Mouse (Mus musculus) subcutaneous adipose tissue, adult 2 months (tissue): Measurements from ENCODE around the gene Gatad2b. TPM values are rescaled to one million over a fixed set of nuclear protein-coding genes. Genes with fewer than 3 reads are reported as not detected.

Experiments
- polyA plus RNA-seq: library from polyadenylated mRNA; depleted of rRNA; stranded (reverse); fragments of >200 nt; gene quantifications from 2 replicates; pipeline ENCODE4 v1.2.3, GENCODE M21; 2012; ENCODE audit warnings: low replicate concordance; rRNA removed

Gene Gatad2b
- 21.2 and 31.8 TPM in 2 replicates for polyA plus RNA-seq

DNA sequence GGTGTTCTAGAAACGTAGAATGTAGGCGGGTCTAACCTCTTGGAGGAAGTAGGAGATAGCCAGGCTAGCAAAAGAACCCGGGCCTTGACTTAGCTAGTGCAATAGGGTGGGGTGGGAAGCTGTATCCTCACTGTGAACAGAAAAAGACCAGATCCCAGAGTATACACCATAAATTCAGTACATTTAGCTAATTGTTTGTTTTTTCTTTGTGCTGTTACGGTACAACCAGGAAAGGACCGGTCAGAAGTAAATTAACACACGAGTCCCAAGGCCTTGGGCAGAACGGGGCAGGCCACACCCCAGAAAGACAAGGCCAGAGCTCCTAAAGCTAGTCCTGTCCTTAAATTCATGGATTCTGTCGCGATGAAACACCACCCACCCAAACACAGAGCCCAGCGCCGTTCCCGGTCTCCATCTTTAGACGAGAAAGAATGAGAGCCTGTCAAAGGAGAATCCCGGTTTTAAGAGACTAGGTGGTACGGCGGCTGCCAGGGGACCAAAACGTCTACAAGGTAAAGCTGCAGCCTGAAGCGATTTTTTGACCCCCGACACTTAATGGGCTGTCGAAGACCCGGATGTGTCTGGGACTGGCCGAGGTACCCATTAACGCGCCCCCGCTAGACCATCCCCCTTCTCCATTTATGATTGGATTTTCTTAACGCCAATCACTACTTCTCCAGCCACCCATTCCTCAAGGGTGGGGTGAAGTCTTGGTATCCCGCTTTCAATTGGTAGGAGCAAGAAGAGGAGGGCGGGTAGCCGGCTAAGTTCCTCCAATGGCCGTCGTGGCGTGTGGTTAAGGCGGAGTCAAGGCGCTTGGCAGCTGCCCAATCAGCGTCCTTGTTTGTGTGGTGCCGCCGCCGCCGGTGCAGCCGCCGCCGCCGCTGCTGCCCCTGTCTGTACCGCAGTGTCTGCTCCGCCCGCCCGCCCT is at the start of gene Gatad2b:
Gene Gatad2b (plus strand): TSS at position 834 of the 931 bp plus-strand sequence.

DNA sequence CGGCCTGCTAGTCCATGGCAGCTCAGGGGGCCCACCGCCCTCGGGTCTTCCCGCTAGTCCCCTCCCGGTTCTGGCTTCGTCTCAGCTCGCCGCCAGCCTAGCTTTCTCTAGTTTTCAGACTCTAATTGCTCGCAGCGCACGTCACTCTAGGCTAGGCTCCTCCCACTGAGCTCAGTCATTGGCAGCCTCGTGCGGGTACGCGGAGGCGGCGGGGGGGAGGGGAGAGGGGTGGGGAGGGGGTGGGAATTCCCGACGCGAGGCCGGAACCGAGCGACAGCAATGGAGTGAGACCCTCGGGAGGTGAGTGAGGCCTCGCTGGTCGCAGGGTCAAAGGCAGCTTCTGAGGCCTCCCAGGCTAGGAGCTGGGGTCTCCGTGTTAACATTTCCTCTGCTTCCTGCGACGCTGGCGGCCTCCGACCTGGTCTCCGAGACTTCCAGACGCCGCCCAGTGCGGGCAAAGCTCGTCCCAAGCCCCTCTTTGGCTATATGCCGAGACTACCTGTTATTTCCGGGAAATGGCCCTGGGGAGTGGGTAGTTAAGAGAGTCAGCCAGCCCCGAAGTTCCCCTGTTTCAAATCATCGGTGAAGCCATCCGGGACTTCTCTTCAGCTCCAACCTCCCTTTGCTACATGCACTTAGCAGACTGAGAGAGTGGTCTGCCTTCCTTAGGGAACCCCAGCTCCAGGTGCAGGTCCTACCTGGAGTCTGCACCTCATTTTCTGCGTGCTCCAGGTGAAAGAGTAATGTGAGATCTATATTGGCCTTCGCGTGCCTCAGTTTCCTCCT is 44.8 kb upstream of the Gatad2b start, which contains the start of gene Slc39a1:
Gene Slc39a1 (plus strand): TSS at position 213 of the 786 bp plus-strand sequence.

DNA sequence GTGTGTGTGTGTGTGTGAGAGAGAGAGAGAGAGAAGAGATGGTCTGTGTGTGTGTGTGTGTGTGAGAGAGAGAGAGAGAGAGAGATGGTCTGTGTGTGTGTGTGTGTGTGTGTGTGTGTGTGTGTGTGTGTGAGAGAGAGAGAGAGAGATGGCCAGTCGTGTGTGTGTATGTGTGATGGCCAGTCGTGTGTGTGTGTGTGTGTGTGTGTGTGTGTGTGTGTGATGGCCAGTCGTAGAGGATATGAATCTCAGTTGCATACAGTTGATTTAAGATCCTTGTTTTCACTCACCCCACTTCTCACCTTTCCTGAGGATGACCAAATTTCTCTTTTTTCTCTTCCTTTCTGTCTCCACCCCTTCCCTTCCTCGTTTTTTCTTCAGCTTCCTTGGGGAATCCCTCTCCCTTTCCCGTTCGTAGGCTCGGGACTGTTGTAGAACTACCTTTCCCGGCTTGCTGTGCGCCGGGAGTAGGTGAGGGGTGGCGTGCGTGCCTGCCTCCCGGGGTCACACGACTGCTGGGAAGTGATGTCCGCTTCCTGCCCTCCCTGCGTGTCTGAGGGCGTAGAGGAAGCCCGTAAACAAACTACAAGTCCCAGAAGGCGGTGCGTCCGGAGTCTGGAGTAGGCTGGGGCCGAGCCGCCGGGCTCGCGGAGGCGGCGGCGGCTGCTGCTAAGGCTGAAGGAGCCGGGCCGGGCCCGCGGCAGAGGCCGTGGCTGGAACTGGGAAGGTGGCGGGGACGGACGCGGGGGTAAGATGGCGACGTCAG is 39.1 kb upstream of the Gatad2b start, which contains the start of gene Crtc2:
Gene Crtc2 (plus strand): TSS at position 511 of the 766 bp plus-strand sequence.

DNA sequence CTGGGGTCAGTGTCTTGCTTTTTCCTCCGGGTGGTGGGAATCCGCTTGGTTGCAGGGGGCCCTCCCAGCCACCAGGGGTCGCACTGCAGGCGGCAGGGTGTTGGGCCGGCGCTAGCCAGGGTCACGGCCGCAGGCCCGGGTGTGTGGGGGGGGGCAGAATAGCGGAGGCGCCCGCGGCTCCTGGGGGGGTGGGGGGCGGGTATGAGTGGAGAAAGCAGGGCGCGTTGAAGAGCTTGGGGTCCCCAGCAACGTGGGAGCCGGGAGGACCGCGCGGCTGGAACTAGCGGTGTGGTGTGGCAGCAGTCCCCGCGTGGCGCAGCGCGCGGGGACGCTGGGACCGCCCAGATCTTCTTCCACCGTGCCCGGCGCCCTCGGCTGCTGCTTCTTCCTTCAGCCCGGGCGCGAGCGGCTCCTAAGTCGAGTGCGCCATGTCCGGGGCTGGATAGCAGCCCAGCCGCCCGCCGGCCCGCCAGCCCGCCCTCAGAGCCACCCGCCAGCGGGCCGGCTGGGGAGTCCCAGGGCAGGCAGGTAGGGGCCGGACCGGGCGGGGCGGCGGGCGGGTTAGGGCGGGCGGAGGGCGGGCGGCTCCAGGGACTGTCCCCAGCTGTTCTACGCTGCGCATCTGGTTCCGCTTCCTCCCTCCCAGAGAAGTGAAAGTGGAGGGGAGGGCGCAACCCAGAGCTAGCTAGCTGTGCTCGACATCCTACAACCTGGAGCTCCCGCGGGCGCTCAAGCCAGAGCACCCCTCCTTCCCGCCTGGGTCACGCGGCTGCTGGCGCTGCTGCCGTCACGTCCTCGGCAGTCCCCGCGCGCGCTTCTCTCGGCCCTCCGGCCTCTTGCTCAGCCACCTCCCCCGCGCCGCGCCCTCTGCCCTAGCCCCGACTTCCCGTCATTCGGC is 27.7 kb upstream of the Gatad2b start, which contains the start of gene Dennd4b:
Gene Dennd4b (plus strand): TSS at position 152 of the 898 bp plus-strand sequence.

DNA sequence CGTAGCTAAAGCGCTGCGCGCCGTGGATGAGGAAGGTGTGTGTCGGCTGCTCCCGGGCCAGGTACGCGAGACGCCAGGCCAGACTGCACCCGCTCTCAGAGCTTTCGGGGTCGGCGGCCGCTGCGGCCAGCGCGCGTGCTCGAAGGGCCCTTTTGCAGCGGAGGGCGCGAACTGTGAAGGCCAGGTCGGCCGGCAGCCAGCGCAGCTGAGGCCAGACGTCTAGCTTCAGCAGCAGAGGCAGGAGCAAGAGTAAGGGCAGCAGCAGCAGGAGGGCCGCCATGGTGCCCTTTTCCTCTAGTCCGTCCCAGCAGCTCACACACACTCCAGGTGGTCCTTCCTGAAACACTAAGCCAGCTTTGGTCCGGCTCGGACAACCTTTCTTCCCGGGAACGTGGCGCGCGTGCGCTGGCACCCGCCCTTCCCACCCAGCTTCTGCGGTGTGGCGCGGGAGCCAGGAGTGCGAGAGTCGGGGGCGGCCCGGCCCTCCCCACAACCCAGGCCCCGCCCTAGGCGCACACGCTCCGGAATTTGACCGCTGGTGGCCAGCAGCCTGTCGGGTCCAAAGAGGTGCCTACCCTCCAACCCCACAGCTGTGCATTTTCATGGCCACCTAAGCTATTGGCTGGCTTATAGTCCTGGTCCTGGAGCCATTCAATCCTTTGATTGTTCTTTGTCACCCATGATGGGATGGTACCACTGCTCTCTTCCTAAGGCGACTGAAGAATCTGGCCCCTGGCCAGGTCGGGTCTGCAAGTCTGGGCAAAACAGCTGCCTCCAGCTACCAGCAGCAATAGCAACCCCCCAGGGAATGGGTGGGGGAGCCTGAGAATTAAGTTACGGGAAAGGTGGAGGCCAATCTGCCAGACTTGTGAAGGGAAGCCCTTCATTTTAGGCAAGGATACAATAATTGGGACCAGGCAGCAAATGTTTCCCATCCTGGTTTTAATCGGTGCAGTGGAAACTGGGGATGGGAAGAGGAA is 96.8 kb downstream of the Gatad2b start, which contains the start of gene Slc27a3:
Gene Slc27a3 (minus strand): TSS at position 428 of the 980 bp plus-strand sequence.

Other genes starting within 250 kb of the Gatad2b start
- gene 4933434E20Rik, start 241.5 kb upstream of the Gatad2b start, polyA plus RNA-seq: 60.2 and 69.1 TPM in 2 replicates
- 109 and 164 TPM in 2 replicates for gene Ubap2l, start 240.6 kb upstream of the Gatad2b start, polyA plus RNA-seq
- 100 and 134 TPM in 2 replicates for gene Tpm3, start 220.5 kb upstream of the Gatad2b start, polyA plus RNA-seq
- 0.34 and 0.58 TPM in 2 replicates for gene Nup210l, start 189.0 kb upstream of the Gatad2b start, polyA plus RNA-seq
- 1,404 and 2,636 TPM in 2 replicates for gene Rps27, start 79.5 kb upstream of the Gatad2b start, polyA plus RNA-seq
- 13.9 and 16.1 TPM in 2 replicates for gene Rab13, start 79.5 kb upstream of the Gatad2b start, polyA plus RNA-seq
- 66.6 and 78.7 TPM in 2 replicates for gene Jtb, start 61.6 kb upstream of the Gatad2b start, polyA plus RNA-seq
- 1.4 and 2.9 TPM in 2 replicates for gene Creb3l4, start 49.7 kb upstream of the Gatad2b start, polyA plus RNA-seq
- 123 and 129 TPM in 2 replicates for gene Slc39a1, start 45.0 kb upstream of the Gatad2b start, polyA plus RNA-seq
- 49.7 and 72.4 TPM in 2 replicates for gene Crtc2, start 39.0 kb upstream of the Gatad2b start, polyA plus RNA-seq
- gene Dennd4b, start 28.0 kb upstream of the Gatad2b start, polyA plus RNA-seq: 21.1 and 31.2 TPM in 2 replicates
- gene Slc27a3, start 96.8 kb downstream of the Gatad2b start, polyA plus RNA-seq: 17.7 and 47.6 TPM in 2 replicates
- 30.1 and 42.9 TPM in 2 replicates for gene Ints3, start 140.4 kb downstream of the Gatad2b start, polyA plus RNA-seq
- 104 and 143 TPM in 2 replicates for gene Npr1, start 172.7 kb downstream of the Gatad2b start, polyA plus RNA-seq
- 21.6 and 39.3 TPM in 2 replicates for gene Ilf2, start 182.9 kb downstream of the Gatad2b start, polyA plus RNA-seq
- 45.0 and 49.4 TPM in 2 replicates for gene Snapin, start 197.9 kb downstream of the Gatad2b start, polyA plus RNA-seq
- 31.3 and 57.5 TPM in 2 replicates for gene Chtop, start 216.3 kb downstream of the Gatad2b start, polyA plus RNA-seq
- 163 and 272 TPM in 2 replicates for gene S100a1, start 221.2 kb downstream of the Gatad2b start, polyA plus RNA-seq
- 81.9 and 200 TPM in 2 replicates for gene S100a13, start 221.3 kb downstream of the Gatad2b start, polyA plus RNA-seq
- 0.44 and 0.63 TPM in 2 replicates for gene S100a14, start 233.7 kb downstream of the Gatad2b start, polyA plus RNA-seq
- gene S100a16, start 244.1 kb downstream of the Gatad2b start, polyA plus RNA-seq: 177 and 190 TPM in 2 replicates